Mouse (Mus musculus) MEL (cell line): ENCODE measurements at regions not wholly inside any gene's neighbourhood (a gene's known extent, or its start where the extent isn't known, plus 50 kb on each side); places are given as distances from the start of the nearest gene placed in this dataset.

Experiments used
- DNase-seq: peaks from one replicate; pipeline ENCODE4 v3.0.0; 2011; ENCODE audit warnings: low read depth, low spot score
- H3K27ac ChIP-seq: 2 replicates; pipeline ENCODE4 v1.5.1; 2012; ENCODE audit warnings: low read depth, mild to moderate bottlenecking, control low read depth, low read length, moderate library complexity; ENCODE audit not compliant: control insufficient read depth
- H3K27me3 ChIP-seq, 2 experiments: fragments of 150-350 bp in 1 of 2; sonication (generic) in 1 of 2; 2 replicates each; pipeline ENCODE4 v1.6.1; 2012; ENCODE audit warnings: low read length in 2 of 2, mild to moderate bottlenecking in 2 of 2, improper control_type of control experiment in 1 of 2, moderate library complexity in 1 of 2; ENCODE audit not compliant: insufficient read depth in 2 of 2, control insufficient read depth in 1 of 2
- H3K36me3 ChIP-seq, 2 experiments: 2 replicates each; pipeline ENCODE4 v1.6.1; 2012 to 2014; ENCODE audit warnings: low read length in 2 of 2, improper control_type of control experiment in 1 of 2, inconsistent platforms in 1 of 2, mild to moderate bottlenecking in 1 of 2; ENCODE audit not compliant: insufficient read depth in 2 of 2, control insufficient read depth in 1 of 2
- H3K4me1 ChIP-seq, 2 experiments: fragments of 150-350 bp in 1 of 2; sonication (generic) in 1 of 2; 2 replicates each; pipeline ENCODE4 v1.6.1; 2012; ENCODE audit warnings: low read length in 2 of 2, improper control_type of control experiment in 1 of 2, mild to moderate bottlenecking in 1 of 2; ENCODE audit not compliant: insufficient read depth in 2 of 2, control insufficient read depth in 1 of 2
- H3K4me3 ChIP-seq, 2 experiments: fragments of 150-350 bp in 1 of 2; sonication (generic) in 1 of 2; 2 replicates each; pipeline ENCODE4 v1.5.1; 2012; ENCODE audit warnings: low read depth in 2 of 2, low read length in 2 of 2, mild to moderate bottlenecking in 2 of 2, moderate library complexity in 2 of 2, control low read depth in 1 of 2, improper control_type of control experiment in 1 of 2; ENCODE audit not compliant: control insufficient read depth in 1 of 2, insufficient read depth in 1 of 2
- H3K79me2 ChIP-seq: 2 replicates; pipeline ENCODE4 v1.6.1; 2012; ENCODE audit warnings: mild to moderate bottlenecking, low read length, moderate library complexity; ENCODE audit not compliant: control insufficient read depth, poor library complexity, insufficient read depth
- H3K9ac ChIP-seq: 2 replicates; pipeline ENCODE4 v1.6.1; 2012; ENCODE audit warnings: low read depth, mild to moderate bottlenecking, control low read depth, low read length, moderate library complexity; ENCODE audit not compliant: control insufficient read depth, poor library complexity, severe bottlenecking
- H3K9me3 ChIP-seq: fragments of 150-350 bp; sonication (generic); replicated peaks from 2 replicates; pipeline ENCODE4 v1.6.1; 2012; ENCODE audit warnings: mild to moderate bottlenecking, low read length, improper control_type of control experiment, moderate library complexity; ENCODE audit not compliant: insufficient read depth
- ELF1 ChIP-seq: IDR thresholded peaks from 2 replicates; pipeline ENCODE4 v1.6.1; 2014; ENCODE audit warnings: low read depth, mild to moderate bottlenecking, inconsistent platforms, low read length, improper control_type of control experiment, moderate library complexity
- GATA1 ChIP-seq: IDR thresholded peaks from 2 replicates; pipeline ENCODE4 v1.6.1; 2011; ENCODE audit warnings: low read depth, low read length, improper control_type of control experiment
- KAT2A ChIP-seq: conservative IDR thresholded peaks from 2 replicates; pipeline ENCODE4 v1.6.1; 2012; ENCODE audit warnings: low read depth, low read length, improper control_type of control experiment, inconsistent platforms
- MAX ChIP-seq: IDR thresholded peaks from 2 replicates; pipeline ENCODE4 v1.6.1; 2011; ENCODE audit warnings: low read length, improper control_type of control experiment
- MEF2A ChIP-seq: IDR thresholded peaks from 2 replicates; pipeline ENCODE4 v1.6.1; 2014; ENCODE audit warnings: low read depth, mild to moderate bottlenecking, inconsistent platforms, low read length, improper control_type of control experiment; ENCODE audit not compliant: poor library complexity, insufficient replicate concordance, severe bottlenecking; ENCODE audit errors: extremely low read depth
- MXI1 ChIP-seq: IDR thresholded peaks from 2 replicates; pipeline ENCODE4 v1.6.1; 2011; ENCODE audit warnings: mild to moderate bottlenecking, low read depth, low read length, improper control_type of control experiment
- MYB ChIP-seq: IDR thresholded peaks from 2 replicates; pipeline ENCODE4 v1.6.1; 2011; ENCODE audit warnings: mild to moderate bottlenecking, low read depth, low read length, improper control_type of control experiment
- NELFE ChIP-seq: IDR thresholded peaks from 2 replicates; pipeline ENCODE4 v1.6.1; 2011; ENCODE audit warnings: low read depth, low read length, improper control_type of control experiment
- NRF1 ChIP-seq: IDR thresholded peaks from 2 replicates; pipeline ENCODE4 v1.6.1; 2014; ENCODE audit warnings: low read depth, mild to moderate bottlenecking, inconsistent platforms, low read length, improper control_type of control experiment, moderate library complexity; ENCODE audit not compliant: poor library complexity, insufficient read depth, severe bottlenecking
- POLR2AphosphoS2 ChIP-seq: IDR thresholded peaks from 2 replicates; pipeline ENCODE4 v1.6.1; 2011; ENCODE audit warnings: low read length, improper control_type of control experiment
- POLR2AphosphoS5 ChIP-seq: IDR thresholded peaks from 2 replicates; pipeline ENCODE4 v1.6.1; 2012; ENCODE audit warnings: low read depth, borderline replicate concordance, mild to moderate bottlenecking, inconsistent platforms, low read length, moderate library complexity, mixed read lengths
- RAD21 ChIP-seq: IDR thresholded peaks from 2 replicates; pipeline ENCODE4 v1.6.1; 2011; ENCODE audit warnings: mild to moderate bottlenecking, low read depth, low read length, improper control_type of control experiment
- RCOR1 ChIP-seq: IDR thresholded peaks from 2 replicates; pipeline ENCODE4 v1.6.1; 2012; ENCODE audit warnings: low read depth, mild to moderate bottlenecking, inconsistent platforms, low read length, improper control_type of control experiment
- TAL1 ChIP-seq: IDR thresholded peaks from 2 replicates; pipeline ENCODE4 v1.6.1; 2012; ENCODE audit warnings: mild to moderate bottlenecking, inconsistent platforms, low read length, moderate library complexity, mixed read lengths
- TCF12 ChIP-seq: IDR thresholded peaks from 2 replicates; pipeline ENCODE4 v1.6.1; 2014; ENCODE audit warnings: low read depth, mild to moderate bottlenecking, inconsistent platforms, low read length, improper control_type of control experiment, moderate library complexity
- USF1 ChIP-seq: IDR thresholded peaks from 2 replicates; pipeline ENCODE4 v1.6.1; 2014; ENCODE audit warnings: low read depth, mild to moderate bottlenecking, inconsistent platforms, low read length, improper control_type of control experiment, moderate library complexity
- ZC3H11A ChIP-seq: IDR thresholded peaks from 2 replicates; pipeline ENCODE4 v1.6.1; 2012; ENCODE audit warnings: low read depth, mild to moderate bottlenecking, inconsistent platforms, low read length, improper control_type of control experiment
- ZMIZ1 ChIP-seq: IDR thresholded peaks from 2 replicates; pipeline ENCODE4 v1.6.1; 2012; ENCODE audit warnings: low read depth, mild to moderate bottlenecking, inconsistent platforms, low read length, improper control_type of control experiment, moderate library complexity
- ZNF384 ChIP-seq: IDR thresholded peaks from 2 replicates; pipeline ENCODE4 v1.6.1; 2012; ENCODE audit warnings: low read depth, mild to moderate bottlenecking, inconsistent platforms, low read length, improper control_type of control experiment

DNA sequence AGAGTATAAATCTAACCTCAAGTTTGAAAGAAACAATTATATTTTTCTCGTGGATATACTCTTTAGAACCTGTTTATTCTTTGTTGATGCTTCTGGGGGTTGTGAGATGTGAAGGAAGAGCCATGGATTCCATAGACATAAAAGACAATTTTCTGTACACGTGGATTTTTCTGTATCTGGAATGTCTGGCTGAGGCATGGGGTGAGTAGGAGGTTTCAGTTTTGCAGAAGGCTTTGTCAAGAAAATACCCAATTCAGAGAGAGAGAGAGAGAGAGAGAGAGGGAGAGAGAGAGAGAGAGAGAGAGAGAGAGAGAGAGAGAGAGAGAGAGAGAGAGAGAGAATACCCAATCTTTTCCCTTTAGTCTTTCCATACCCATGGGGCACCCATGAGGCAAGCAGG is 315.0 kb upstream of the Xylt1 start:
- no peaks in the 10 kb centered on the region for H3K9me3 ChIP-seq
- TF ChIP-seq TAL1 (no peak), TCF12 (no peak), POLR2AphosphoS5 (no peak), POLR2AphosphoS2 (no peak), ELF1 (no peak), NELFE (no peak), MYB (no peak), ZC3H11A (no peak), RCOR1 (no peak), MXI1 (no peak), ZMIZ1 (no peak), GATA1 (no peak), MAX (no peak), RAD21 (no peak), KAT2A (no peak)
- no peaks in the 10 kb centered on the region for H3K27me3 ChIP-seq
- no peaks in the 10 kb centered on the region for H3K4me1 ChIP-seq
- no peak overlapping the region for H3K27ac ChIP-seq
- H3K79me2 ChIP-seq = no peaks in the 10 kb centered on the region
- H3K4me3 ChIP-seq = no peak overlapping the region
- no peak overlapping the region for H3K9ac ChIP-seq
- no peaks in the 10 kb centered on the region for H3K36me3 ChIP-seq
- DNase-seq = no peak

DNA sequence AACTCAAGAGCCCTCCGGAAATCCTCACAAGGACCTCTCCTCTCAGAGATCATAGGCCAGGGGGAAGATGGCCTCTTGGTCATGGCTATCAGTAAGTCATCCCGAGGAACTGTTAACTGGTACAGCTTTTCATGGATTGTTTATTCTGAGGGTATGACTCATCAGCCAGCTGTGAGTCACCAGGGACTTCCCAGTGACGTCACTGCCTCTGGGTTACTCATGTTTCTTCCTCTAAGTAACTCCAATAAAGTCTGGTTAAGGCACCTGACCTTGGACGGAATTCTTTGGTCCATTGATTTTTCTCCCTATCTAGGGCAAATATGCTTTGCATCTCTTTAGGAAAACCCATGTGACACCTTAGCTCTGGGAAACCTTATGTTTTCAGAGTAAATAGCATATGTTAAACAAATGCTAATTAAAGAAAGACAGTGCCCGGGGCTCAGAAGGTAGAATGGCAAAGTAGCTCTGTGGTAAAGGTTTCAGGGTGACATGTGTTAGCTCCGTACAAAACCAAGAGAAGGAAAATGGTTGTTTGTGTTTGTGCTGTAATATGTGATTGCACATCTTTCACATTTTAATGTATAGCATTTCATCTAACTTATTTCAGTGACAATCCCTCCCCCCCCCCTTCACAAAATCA is 289.7 kb upstream of the Xylt1 start:
- Histone ChIP-seq H3K9ac (no peak overlapping the region), H3K27ac (no peak overlapping the region), H3K9me3 (no peaks in the 10 kb centered on the region)

DNA sequence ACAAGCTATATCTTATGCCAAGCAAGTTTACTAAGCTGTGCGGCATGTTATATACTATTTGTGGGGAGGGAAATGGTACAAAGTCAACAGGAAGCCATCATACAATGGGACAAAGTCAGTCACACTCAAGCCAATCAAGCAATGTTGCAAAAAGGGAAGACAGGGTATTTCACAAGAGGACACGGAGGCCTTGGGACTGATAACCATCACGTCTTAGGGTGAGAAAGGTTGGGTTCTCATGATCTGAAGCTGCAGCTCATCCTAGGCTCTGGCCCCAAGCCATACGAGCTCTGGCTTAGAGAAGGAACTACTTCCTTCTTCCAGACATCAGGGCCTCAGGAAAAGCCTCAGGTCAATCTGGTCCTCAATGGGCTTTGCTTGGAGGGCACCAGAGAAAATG is 287.9 kb upstream of the Xylt1 start:
- no peak overlapping the region for H3K27ac ChIP-seq
- no peaks in the 10 kb centered on the region for H3K79me2 ChIP-seq
- H3K9me3 ChIP-seq = no peaks in the 10 kb centered on the region
- no peaks in the 10 kb centered on the region for H3K4me1 ChIP-seq
- no peak overlapping the region for H3K4me3 ChIP-seq
- no peaks in the 10 kb centered on the region for H3K27me3 ChIP-seq
- H3K9ac ChIP-seq = no peak overlapping the region
- H3K36me3 ChIP-seq = no peaks in the 10 kb centered on the region
- TF ChIP-seq USF1 = no peak
- TF ChIP-seq MAX = no peak
- no peak for TF ChIP-seq MEF2A
- TF ChIP-seq RAD21 = no peak
- no peak for TF ChIP-seq KAT2A
- no peak for TF ChIP-seq NRF1
- no peak for TF ChIP-seq TAL1
- DNase-seq = no peak

More for the DNA sequence above, 289.7 kb upstream of the Xylt1 start:
- H3K27me3 ChIP-seq = no peaks in the 10 kb centered on the region
- no peaks in the 10 kb centered on the region for H3K79me2 ChIP-seq
- TF ChIP-seq ZNF384 = no peak
- TF ChIP-seq, all 39 proteins: peak for 0
- H3K4me3 ChIP-seq = no peak overlapping the region
- no peaks in the 10 kb centered on the region for H3K4me1 ChIP-seq
- no peaks in the 10 kb centered on the region for H3K36me3 ChIP-seq
- peak; percentile 3 for DNase-seq
